Mouse (Mus musculus): ENCODE results near the gene Ifrd1. TPM values are rescaled to one million over a fixed set of nuclear protein-coding genes. Genes with fewer than 3 reads are reported as not detected.
A peak's percentile ranks its signal among the peaks of the same experiment; 100 is the strongest.

Ifrd1 gene
- polyA plus RNA-seq, 1 experiment from 2014 or later = 171 TPM

DNA sequence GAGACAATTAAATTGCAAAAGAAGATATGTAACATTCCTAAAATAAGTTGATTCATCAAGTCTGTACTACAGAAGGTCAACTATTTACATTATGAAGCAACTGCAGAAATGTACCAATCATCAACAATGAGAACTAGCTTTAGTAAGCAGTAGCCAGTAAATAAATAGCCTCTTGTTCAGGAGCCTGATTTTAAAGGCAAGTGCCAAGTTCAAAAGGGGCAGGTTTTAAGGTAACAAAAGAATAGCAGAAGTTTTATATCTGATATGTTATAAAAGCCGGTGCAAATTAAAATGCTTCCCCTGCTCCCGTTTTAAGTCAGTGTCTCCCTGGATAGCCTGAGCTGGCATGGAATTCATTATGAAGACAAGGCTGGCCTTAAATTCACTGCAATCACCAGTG, 30.5 kb downstream of the Ifrd1 start:
- no peak for ATAC-seq (ENCODE audit: insufficient read depth, low FRiP score, low TSS enrichment)

DNA sequence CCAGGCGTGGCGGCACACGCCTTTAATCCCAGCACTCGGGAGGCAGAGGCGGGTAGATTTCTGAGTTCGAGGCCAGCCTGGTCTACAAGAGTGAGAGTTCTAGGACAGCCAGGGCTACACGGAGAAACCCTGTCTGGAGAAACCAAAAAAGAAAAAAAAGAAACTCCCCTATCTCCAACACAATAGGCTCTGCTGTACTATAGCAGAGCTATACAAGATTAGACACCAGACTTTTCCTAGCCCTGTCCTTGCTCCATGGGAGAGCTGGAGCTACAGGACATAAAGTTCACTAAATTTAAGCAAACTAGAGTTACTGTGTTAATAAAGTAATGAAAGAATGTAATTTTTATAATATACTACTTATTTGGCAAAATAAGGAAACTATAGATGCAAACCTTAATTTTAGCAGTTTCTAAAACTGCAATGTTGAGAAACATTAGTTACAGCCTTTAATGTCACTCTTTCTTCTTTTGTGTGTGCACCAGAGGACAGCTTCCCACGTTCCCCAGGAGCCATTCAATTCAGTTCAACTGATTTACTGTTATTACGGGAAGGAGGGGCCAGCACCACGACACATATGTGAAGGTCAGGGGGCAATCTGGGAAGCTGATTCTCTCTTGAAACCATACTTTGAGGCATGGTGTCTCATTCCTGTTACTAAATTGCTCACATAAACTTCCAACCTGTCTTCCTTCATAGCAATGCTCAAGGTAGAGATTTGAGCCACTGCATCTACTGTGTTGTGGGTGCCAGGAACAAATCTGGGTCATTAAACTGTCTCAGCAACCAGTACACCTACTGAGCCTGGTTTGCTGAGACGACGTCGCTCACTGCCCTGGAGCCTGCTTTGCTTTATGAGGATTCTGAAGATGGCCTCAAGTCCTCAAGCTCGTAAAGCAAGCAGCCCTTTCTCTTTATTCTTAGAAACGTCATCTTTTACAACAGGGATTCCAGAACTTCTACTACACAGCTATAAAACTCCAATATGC, 33.1 kb downstream of the Ifrd1 start:
- Histone ChIP-seq H3K4me1 (ENCODE audit: control insufficient read depth, insufficient read depth, low read length) (peaks cover 8% of the 10 kb centered on the region), H3K9me3 (ENCODE audit: control insufficient read depth, low read length) (no peaks in the 10 kb centered on the region), H3K27ac (ENCODE audit: low read depth, low read length) (0 out of 2 replicates have a peak overlapping the region, but pooled peaks have one; percentile 6), H3K4me2 (ENCODE audit: low read depth) (no peak overlapping the region), H3K36me3 (ENCODE audit: control insufficient read depth, insufficient read depth, low read length) (peaks cover 18% of the 10 kb centered on the region), H3K9ac (ENCODE audit: low read length) (no peak overlapping the region), H3K4me3 (ENCODE audit: low read depth, low read length) (no peak overlapping the region), H3K27me3 (ENCODE audit: control insufficient read depth, insufficient read depth, low read length) (no peaks in the 10 kb centered on the region)
- peak; percentile 28 for DNase-seq (ENCODE audit: low spot score)
- WGBS = 64% methylated on average over 15 of the region's 15 CpGs
- peak; percentile 86 for ATAC-seq (ENCODE audit: insufficient read depth, low FRiP score, low TSS enrichment)

More for the DNA sequence above, 30.5 kb downstream of the Ifrd1 start:
- Histone ChIP-seq H3K36me3 (ENCODE audit: control insufficient read depth, insufficient read depth, low read length) (peaks cover 13% of the 10 kb centered on the region), H3K4me2 (ENCODE audit: low read depth) (no peak overlapping the region), H3K9ac (ENCODE audit: low read length) (no peak overlapping the region), H3K4me3 (ENCODE audit: low read depth, low read length) (no peak overlapping the region), H3K4me1 (ENCODE audit: control insufficient read depth, insufficient read depth, low read length) (peaks cover 16% of the 10 kb centered on the region), H3K27ac (ENCODE audit: low read depth, low read length) (no peak overlapping the region), H3K9me3 (ENCODE audit: control insufficient read depth, low read length) (no peaks in the 10 kb centered on the region), H3K27me3 (ENCODE audit: control insufficient read depth, insufficient read depth, low read length) (no peaks in the 10 kb centered on the region)
- DNase-seq (ENCODE audit: low spot score) = no peak
- WGBS = 88% methylated on average over 2 of the region's 2 CpGs

DNA sequence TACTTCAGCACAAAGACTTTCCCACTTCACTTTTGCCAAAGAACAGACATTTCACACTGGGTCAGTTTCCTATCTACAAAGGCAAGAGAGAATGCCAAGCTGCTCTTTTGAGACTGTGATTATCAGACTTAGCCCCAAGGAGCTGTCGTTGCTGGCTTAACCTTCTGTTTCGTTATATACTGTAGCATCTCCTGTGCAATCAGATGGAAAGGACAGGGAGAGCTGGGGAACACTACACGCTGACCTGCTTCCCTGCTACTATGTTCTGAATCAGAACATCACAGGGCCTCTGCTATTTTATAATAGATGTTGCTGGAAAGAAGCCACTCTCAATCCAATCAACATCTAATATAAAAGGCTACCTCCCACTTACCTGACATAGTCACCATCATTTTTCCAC, 39.3 kb downstream of the Ifrd1 start:
- H3K36me3 ChIP-seq (ENCODE audit: control insufficient read depth, insufficient read depth, low read length) = peaks cover 22% of the 10 kb centered on the region
- no peaks in the 10 kb centered on the region for H3K4me1 ChIP-seq (ENCODE audit: control insufficient read depth, insufficient read depth, low read length)
- ATAC-seq (ENCODE audit: insufficient read depth, low FRiP score, low TSS enrichment) = no peak
- no peaks in the 10 kb centered on the region for H3K27me3 ChIP-seq (ENCODE audit: control insufficient read depth, insufficient read depth, low read length)
- DNase-seq (ENCODE audit: low spot score) = no peak
- H3K9ac ChIP-seq (ENCODE audit: low read length) = no peak overlapping the region
- H3K4me3 ChIP-seq (ENCODE audit: low read depth, low read length) = no peak overlapping the region
- no peak overlapping the region for H3K27ac ChIP-seq (ENCODE audit: low read depth, low read length)
- whole genome bisulfite sequencing = 92% methylated on average over 3 of the region's 3 CpGs
- no peaks in the 10 kb centered on the region for H3K9me3 ChIP-seq (ENCODE audit: control insufficient read depth, low read length)
- H3K4me2 ChIP-seq (ENCODE audit: low read depth) = no peak overlapping the region

DNA sequence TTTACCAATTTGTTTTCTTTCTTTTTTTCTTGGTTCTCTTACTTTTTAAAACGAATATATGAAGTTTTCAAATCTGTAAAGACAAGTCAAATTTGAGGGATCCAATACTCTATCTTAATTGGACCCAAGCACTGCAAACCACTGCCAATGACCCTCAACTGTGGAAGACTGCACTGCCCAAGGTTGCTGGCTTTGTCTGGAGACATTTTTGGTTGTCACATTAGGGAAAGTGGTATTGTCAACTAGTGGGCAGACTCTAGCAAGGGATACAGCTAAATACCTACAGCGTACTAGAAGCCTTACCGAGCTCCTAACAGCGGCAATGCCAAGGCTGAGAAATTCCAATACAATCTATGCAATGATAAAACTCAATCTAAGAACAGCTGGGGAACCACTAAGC, 40.4 kb downstream of the Ifrd1 start:
- Histone ChIP-seq H3K4me2 (ENCODE audit: low read depth) (no peak overlapping the region), H3K4me1 (ENCODE audit: control insufficient read depth, insufficient read depth, low read length) (no peaks in the 10 kb centered on the region), H3K4me3 (ENCODE audit: low read depth, low read length) (no peak overlapping the region), H3K27me3 (ENCODE audit: control insufficient read depth, insufficient read depth, low read length) (no peaks in the 10 kb centered on the region), H3K36me3 (ENCODE audit: control insufficient read depth, insufficient read depth, low read length) (peaks cover 15% of the 10 kb centered on the region), H3K9me3 (ENCODE audit: control insufficient read depth, low read length) (no peaks in the 10 kb centered on the region), H3K27ac (ENCODE audit: low read depth, low read length) (no peak overlapping the region), H3K9ac (ENCODE audit: low read length) (no peak overlapping the region)
- no peak for DNase-seq (ENCODE audit: low spot score)
- no peak for ATAC-seq (ENCODE audit: insufficient read depth, low FRiP score, low TSS enrichment)
- WGBS = 95% methylated on average over 4 of the region's 4 CpGs

DNA sequence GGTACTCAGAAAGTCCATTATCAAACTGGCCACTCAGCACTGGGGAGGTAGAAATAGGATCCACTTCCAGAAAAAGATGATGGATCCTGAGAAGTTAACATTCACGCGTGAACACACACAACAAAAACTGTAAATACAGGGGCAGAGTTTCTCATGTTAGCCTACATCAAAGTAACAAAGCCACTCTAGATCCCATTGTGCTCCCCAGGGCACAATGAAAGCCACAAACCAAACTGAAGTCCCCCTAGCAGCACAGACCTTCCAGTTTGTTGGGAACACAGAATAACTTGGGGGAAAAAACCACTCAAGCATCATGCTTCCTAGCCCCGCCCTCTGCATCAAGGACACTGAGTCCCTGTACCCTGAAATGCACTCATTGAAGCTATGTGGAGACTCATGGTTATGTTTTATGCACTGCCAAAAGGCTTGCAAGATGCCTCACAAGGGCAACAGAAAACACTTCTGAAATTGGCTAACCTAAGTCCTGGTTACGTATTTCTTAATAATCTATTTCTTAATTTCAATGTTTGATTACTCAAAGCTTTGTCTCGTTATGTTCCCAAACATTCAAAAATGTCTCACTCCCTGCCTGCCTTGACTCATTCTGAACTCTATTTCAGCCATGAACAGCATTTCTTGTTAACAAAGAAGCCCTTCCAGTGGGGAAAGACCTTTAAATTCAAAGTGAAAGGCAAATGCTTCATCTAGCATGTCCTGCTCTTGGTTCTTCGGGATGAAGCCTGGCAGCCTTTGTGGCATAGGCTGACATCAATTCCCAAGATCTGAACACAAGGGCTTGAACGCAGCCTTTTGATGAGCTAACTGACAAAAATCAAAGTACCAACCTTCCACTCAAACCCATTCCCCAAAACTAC, 45.9 kb downstream of the Ifrd1 start:
- Histone ChIP-seq H3K9me3 (ENCODE audit: control insufficient read depth, low read length) (no peaks in the 10 kb centered on the region), H3K27ac (ENCODE audit: low read depth, low read length) (no peak overlapping the region), H3K27me3 (ENCODE audit: control insufficient read depth, insufficient read depth, low read length) (no peaks in the 10 kb centered on the region), H3K9ac (ENCODE audit: low read length) (no peak overlapping the region), H3K4me1 (ENCODE audit: control insufficient read depth, insufficient read depth, low read length) (no peaks in the 10 kb centered on the region), H3K36me3 (ENCODE audit: control insufficient read depth, insufficient read depth, low read length) (peaks cover 6% of the 10 kb centered on the region), H3K4me3 (ENCODE audit: low read depth, low read length) (no peak overlapping the region), H3K4me2 (ENCODE audit: low read depth) (no peak overlapping the region)
- ATAC-seq (ENCODE audit: insufficient read depth, low FRiP score, low TSS enrichment) = no peak
- no peak for DNase-seq (ENCODE audit: low spot score)
- 91% methylated on average over 7 of the region's 7 CpGs for WGBS

DNA sequence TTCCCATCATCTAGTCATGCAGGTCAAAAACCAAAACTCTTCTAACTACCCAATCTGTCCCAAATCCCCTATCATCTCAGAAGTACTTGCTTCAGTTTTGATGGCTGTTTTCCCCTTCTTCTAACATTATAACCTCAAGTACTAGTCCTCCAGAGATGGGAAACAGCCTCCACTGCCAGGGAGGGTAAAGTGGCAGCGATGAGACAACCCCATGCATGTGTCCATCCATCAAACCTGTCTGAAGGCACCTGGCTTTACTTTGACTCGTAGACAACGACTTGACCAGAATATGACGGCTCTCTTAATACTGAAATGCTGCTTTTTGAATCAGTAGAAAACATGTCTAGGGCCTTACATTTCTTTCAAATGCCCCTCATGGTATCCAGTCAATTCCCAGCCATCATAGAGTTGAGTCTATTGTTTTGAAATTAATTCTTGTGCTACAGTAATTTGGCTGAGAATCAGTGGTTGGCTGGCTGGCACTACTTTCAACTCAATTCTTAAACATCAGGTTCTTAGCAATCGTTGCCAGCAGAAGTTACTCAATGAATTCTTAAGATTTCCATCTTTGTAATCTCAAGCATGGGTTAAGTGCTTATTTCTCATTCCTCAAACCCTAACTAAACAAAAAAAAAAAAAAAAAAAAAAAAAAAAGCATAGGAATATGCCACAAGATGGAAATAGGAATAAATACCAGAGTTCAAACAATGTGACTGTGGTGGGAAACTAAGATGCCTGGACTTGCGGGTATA, 47.6 kb downstream of the Ifrd1 start:
- no peak overlapping the region for H3K4me2 ChIP-seq (ENCODE audit: low read depth)
- no peaks in the 10 kb centered on the region for H3K9me3 ChIP-seq (ENCODE audit: control insufficient read depth, low read length)
- H3K36me3 ChIP-seq (ENCODE audit: control insufficient read depth, insufficient read depth, low read length) = no peaks in the 10 kb centered on the region; the same call in 1 of the 2 replicates
- H3K27me3 ChIP-seq (ENCODE audit: control insufficient read depth, insufficient read depth, low read length) = no peaks in the 10 kb centered on the region
- H3K27ac ChIP-seq (ENCODE audit: low read depth, low read length) = no peak overlapping the region
- no peak for DNase-seq (ENCODE audit: low spot score)
- no peak for ATAC-seq (ENCODE audit: insufficient read depth, low FRiP score, low TSS enrichment)
- no peaks in the 10 kb centered on the region for H3K4me1 ChIP-seq (ENCODE audit: control insufficient read depth, insufficient read depth, low read length)
- WGBS = 88% methylated on average over 6 of the region's 6 CpGs
- no peak overlapping the region for H3K9ac ChIP-seq (ENCODE audit: low read length)
- H3K4me3 ChIP-seq (ENCODE audit: low read depth, low read length) = no peak overlapping the region

DNA sequence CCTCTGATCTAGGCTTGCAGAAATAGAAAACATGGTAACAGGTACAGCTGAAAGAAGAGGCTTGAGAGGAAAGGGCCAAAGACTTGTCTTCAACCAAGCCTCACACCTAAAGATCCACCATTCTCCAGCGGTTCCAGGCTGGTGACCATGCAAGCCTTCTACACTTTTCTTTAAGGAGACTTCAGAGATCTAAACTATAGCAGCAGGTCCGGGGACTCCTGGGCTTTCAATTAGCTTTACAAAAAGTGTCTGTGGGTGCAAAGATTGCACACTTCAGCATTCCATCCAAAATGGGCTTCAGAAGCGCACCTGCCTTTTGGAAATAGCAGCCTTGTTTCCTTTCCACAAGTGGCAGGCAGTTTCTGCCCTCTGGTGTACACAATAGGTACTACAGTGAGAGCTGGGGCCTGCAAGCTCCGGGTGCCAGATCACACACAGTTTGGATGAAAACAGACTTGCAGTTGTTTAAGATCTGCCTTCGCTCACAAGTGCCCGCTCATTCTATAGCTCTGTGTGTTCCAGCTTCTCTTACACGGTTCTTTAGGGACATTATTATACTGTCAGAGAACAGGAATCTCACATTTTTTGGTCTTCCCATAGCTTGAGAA, 48.4 kb downstream of the Ifrd1 start:
- Histone ChIP-seq H3K9me3 (ENCODE audit: control insufficient read depth, low read length) (no peaks in the 10 kb centered on the region), H3K27me3 (ENCODE audit: control insufficient read depth, insufficient read depth, low read length) (no peaks in the 10 kb centered on the region), H3K36me3 (ENCODE audit: control insufficient read depth, insufficient read depth, low read length) (no peaks in the 10 kb centered on the region; the same call in 1 of the 2 replicates), H3K4me1 (ENCODE audit: control insufficient read depth, insufficient read depth, low read length) (no peaks in the 10 kb centered on the region), H3K27ac (ENCODE audit: low read depth, low read length) (no peak overlapping the region), H3K9ac (ENCODE audit: low read length) (no peak overlapping the region), H3K4me3 (ENCODE audit: low read depth, low read length) (no peak overlapping the region), H3K4me2 (ENCODE audit: low read depth) (no peak overlapping the region)
- DNase-seq (ENCODE audit: low spot score) = peak; percentile 60
- WGBS = 54% methylated on average over 7 of the region's 7 CpGs
- ATAC-seq (ENCODE audit: insufficient read depth, low FRiP score, low TSS enrichment) = 0 out of 2 replicates have a peak, but pooled peaks have one; percentile 20

DNA sequence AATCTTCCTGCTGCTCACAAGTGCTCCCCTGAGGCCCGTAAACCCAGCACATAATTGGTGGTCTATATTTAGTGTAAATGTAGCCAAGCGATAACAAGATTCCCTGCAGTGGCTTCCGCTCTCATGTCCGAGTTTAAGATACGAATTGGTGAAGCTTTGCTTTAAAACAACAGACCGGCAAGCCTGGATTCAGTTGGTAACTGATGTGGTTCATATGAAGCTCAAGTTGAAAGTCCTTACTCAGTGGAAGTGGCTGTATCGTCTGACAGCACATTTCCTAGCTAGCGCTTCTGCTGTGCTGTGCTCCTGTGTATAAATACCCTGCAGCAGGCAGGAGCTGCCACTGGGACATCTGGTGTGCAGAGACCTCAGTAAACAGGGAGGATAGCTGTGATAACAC, 49.0 kb downstream of the Ifrd1 start, which contains the start of gene Lsmem1:
Lsmem1 (minus strand) TSS at position 189 of the 400 bp plus-strand sequence.
- Histone ChIP-seq H3K27ac (ENCODE audit: low read depth, low read length) (no peak within 1 kb of the TSS), H3K9ac (ENCODE audit: low read length) (no peak within 1 kb of the TSS), H3K36me3 (ENCODE audit: control insufficient read depth, insufficient read depth, low read length) (no peaks in the 10 kb centered on the region), H3K4me2 (ENCODE audit: low read depth) (no peak within 1 kb of the TSS), H3K4me3 (ENCODE audit: low read depth, low read length) (no peak within 1 kb of the TSS), H3K9me3 (ENCODE audit: control insufficient read depth, low read length) (no peaks in the 10 kb centered on the region), H3K27me3 (ENCODE audit: control insufficient read depth, insufficient read depth, low read length) (no peaks in the 10 kb centered on the region), H3K4me1 (ENCODE audit: control insufficient read depth, insufficient read depth, low read length) (no peaks in the 10 kb centered on the region)
- WGBS = 76% methylated on average over 8 of the region's 8 CpGs
- ATAC-seq (ENCODE audit: insufficient read depth, low FRiP score, low TSS enrichment) (no peak), DNase-seq (ENCODE audit: low spot score) (no peak)
